In the genomic region with DNA sequence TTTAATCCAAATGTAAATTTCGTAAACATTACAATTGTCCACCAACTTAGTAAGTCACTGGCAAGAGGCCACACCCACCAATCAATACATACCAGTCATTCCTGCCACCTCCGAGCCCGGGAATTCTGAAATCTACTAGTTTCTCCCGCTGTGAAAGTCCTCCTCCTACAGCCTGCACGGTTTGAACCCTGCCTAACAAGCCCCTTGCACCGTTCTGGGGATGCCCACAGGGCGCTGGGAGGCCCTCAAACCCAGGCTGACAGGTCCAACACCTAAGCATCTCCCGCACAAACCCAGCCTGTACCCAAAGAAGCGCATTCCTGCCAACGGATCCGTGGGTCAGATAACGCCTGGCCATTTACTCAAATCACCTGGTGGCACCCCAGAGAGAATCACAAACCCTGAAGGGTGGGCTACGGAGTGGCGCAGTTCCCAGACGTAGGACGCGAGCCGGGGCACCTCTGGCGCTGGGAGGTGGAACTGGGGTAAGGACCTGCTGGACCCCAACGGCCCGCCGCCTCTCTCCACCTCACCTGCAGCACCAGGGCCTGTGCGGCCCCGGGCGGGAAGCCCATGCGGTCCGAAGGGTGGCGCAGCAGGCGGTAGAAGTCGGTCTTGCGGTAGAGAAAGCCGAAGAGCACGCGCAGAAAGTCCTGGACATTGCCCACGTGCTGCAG, we compare ENCODE assay signal across 7 mouse cellular contexts. TPM values are rescaled to one million over a fixed set of nuclear protein-coding genes. Genes with fewer than 3 reads are reported as not detected.
DNase-seq lines count a peak whose midpoint lies in the region; ATAC-seq and TF ChIP-seq lines count a peak whose summit lies in the region.

A gene (plus strand): TSS at position 620 of the 677 bp plus-strand sequence.

- H3K9me3 ChIP-seq in heart, embryonic 16.5 days (replicated peaks; ENCODE audit: control insufficient read depth, low read length), result no peaks in the 10 kb centered on the region
- no peaks in the 10 kb centered on the region for H3K9me3 ChIP-seq in liver, postnatal 0 days (ENCODE audit: low read length)
- H3K9me3 ChIP-seq in stomach, embryonic 16.5 days (replicated peaks; ENCODE audit: control insufficient read depth, low read length), result no peaks in the 10 kb centered on the region

- H3K4me1 ChIP-seq in testis, adult 2 months (ENCODE audit: control insufficient read depth, insufficient read depth, low read length), result no peaks in the 10 kb centered on the region; the same call in 1 of the 2 replicates
- H3K4me1 ChIP-seq in heart, embryonic 16.5 days (ENCODE audit: control insufficient read depth, insufficient read depth, low read length), result peaks cover 9% of the 10 kb centered on the region; the same call in 1 of the 2 replicates
- H3K4me1 ChIP-seq in liver, postnatal 0 days (ENCODE audit: insufficient read depth), result peaks cover 18% of the 10 kb centered on the region
- H3K4me1 ChIP-seq in stomach, embryonic 16.5 days (ENCODE audit: control insufficient read depth, insufficient read depth, low read length), result peaks cover 8% of the 10 kb centered on the region

- WGBS in heart, embryonic 16.5 days, result 1% methylated on average over 35 of the region's 35 CpGs
- WGBS in liver, postnatal 0 days (ENCODE audit: insufficient replicate concordance), result 1% methylated on average over 35 of the region's 35 CpGs
- WGBS in stomach, embryonic 16.5 days, result 1% methylated on average over 35 of the region's 35 CpGs

- peak within 1 kb of the TSS; percentile 99 for H3K9ac ChIP-seq in heart, embryonic 16.5 days (ENCODE audit: low read length)
- peak within 1 kb of the TSS; percentile 93 for H3K9ac ChIP-seq in liver, postnatal 0 days (replicated peaks)
- H3K9ac ChIP-seq in stomach, embryonic 16.5 days (ENCODE audit: low read length), result peak within 1 kb of the TSS; percentile 94

- peak within 1 kb of the TSS; percentile 97 for H3K27ac ChIP-seq in testis, adult 2 months (ENCODE audit: control insufficient read depth, insufficient read depth, low read depth, low read length)
- H3K27ac ChIP-seq in heart, embryonic 16.5 days (ENCODE audit: low read length), result peak within 1 kb of the TSS; percentile 98
- peak within 1 kb of the TSS; percentile 92 for H3K27ac ChIP-seq in liver, postnatal 0 days (ENCODE audit: low read depth)
- H3K27ac ChIP-seq in stomach, embryonic 16.5 days (ENCODE audit: low read length), result peak within 1 kb of the TSS; percentile 94

- no peak for TF ChIP-seq CTCF in testis, adult 2 months (IDR thresholded peaks at IDR 0.05; ENCODE audit: control insufficient read depth, insufficient read depth, insufficient replicate concordance, low read depth, low read length)
- peak; percentile 11; the same call in 1 of the 2 replicates for TF ChIP-seq CTCF in liver, postnatal 0 days (IDR thresholded peaks at IDR 0.05; ENCODE audit: low read depth)

- TF ChIP-seq EP300 in liver, postnatal 0 days (IDR thresholded peaks at IDR 0.05; ENCODE audit: low read depth), result no peak

- no peak for TF ChIP-seq POLR2A in testis, adult 2 months (IDR thresholded peaks at IDR 0.05; ENCODE audit: control insufficient read depth, low read depth, low read length)

- ATAC-seq in heart, embryonic 16.5 days (replicated peaks; ENCODE audit: extremely low read depth, insufficient read depth, low FRiP score), result peak; percentile 42; the same call in 1 of the 2 replicates
- ATAC-seq in liver, postnatal 0 days, result peak; percentile 53
- ATAC-seq in stomach, embryonic 16.5 days (ENCODE audit: insufficient read depth, low FRiP score), result peak; percentile 70

- DNase-seq in testis, postnatal 10 days (ENCODE audit: low spot score), result no peak
- peak; percentile 32 for DNase-seq in c-Kit-positive CD71-positive TER-119-negative erythroid progenitor cells, embryonic 14.5 days (ENCODE audit: low read depth)
- DNase-seq in liver, postnatal 0 days, result peak; percentile 52
- DNase-seq in layer of hippocampus, postnatal 36 days, result no peak

- no peaks in the 10 kb centered on the region for H3K36me3 ChIP-seq in testis, adult 2 months (ENCODE audit: control insufficient read depth, insufficient read depth, low read length)
- H3K36me3 ChIP-seq in heart, embryonic 16.5 days (ENCODE audit: control insufficient read depth, insufficient read depth), result no peaks in the 10 kb centered on the region
- H3K36me3 ChIP-seq in liver, postnatal 0 days (replicated peaks; ENCODE audit: insufficient read depth, low read length), result 0 out of 2 replicates have a peak, but pooled peaks cover 3% of the 10 kb centered on the region
- no peaks in the 10 kb centered on the region for H3K36me3 ChIP-seq in stomach, embryonic 16.5 days (ENCODE audit: control insufficient read depth, insufficient read depth, low read length)

- peak within 1 kb of the TSS; percentile 93 for H3K4me3 ChIP-seq in testis, adult 2 months (ENCODE audit: control insufficient read depth, low read depth, low read length)
- peak within 1 kb of the TSS; percentile 100 for H3K4me3 ChIP-seq in heart, embryonic 16.5 days (ENCODE audit: low read length)
- H3K4me3 ChIP-seq in liver, postnatal 0 days (ENCODE audit: low read depth, low read length), result peak within 1 kb of the TSS; percentile 98
- H3K4me3 ChIP-seq in stomach, embryonic 16.5 days (replicated peaks; ENCODE audit: low read length), result peak within 1 kb of the TSS; percentile 100

- H3K4me2 ChIP-seq in heart, embryonic 16.5 days (ENCODE audit: low read depth, low read length), result peak within 1 kb of the TSS; percentile 99
- peak within 1 kb of the TSS; percentile 96 for H3K4me2 ChIP-seq in liver, postnatal 0 days (ENCODE audit: low read depth, low read length)
- H3K4me2 ChIP-seq in stomach, embryonic 16.5 days (ENCODE audit: low read depth, low read length), result peak within 1 kb of the TSS; percentile 96

- no peaks in the 10 kb centered on the region for H3K27me3 ChIP-seq in testis, adult 2 months (ENCODE audit: control insufficient read depth, insufficient read depth, low read length)
- H3K27me3 ChIP-seq in heart, embryonic 16.5 days (ENCODE audit: control insufficient read depth, insufficient read depth, low read length), result peaks cover 3% of the 10 kb centered on the region; the same call in 1 of the 2 replicates
- no peaks in the 10 kb centered on the region for H3K27me3 ChIP-seq in liver, postnatal 0 days (ENCODE audit: insufficient read depth, low read length)
- no peaks in the 10 kb centered on the region for H3K27me3 ChIP-seq in stomach, embryonic 16.5 days (ENCODE audit: control insufficient read depth, insufficient read depth, low read length)

RNA-seq across cellular contexts. Expression of the gene that starts here (rescaled TPM):
- polyA plus RNA-seq in testis, adult 2 months (2012; rRNA removed), result 0.74 and 0.79 TPM in 2 replicates
- 0.25 and 0.39 TPM in 2 replicates for polyA plus RNA-seq in heart, embryonic 16.5 days (2015; fragmentation: Nextera tagmentation; extraction: Ambion mirVana)
- 0.28 and 0.31 TPM in 2 replicates for polyA plus RNA-seq in liver, postnatal 0 days (2015; fragmentation: Nextera tagmentation; extraction: Ambion mirVana)
- 0.32 and 0.34 TPM in 2 replicates for polyA plus RNA-seq in stomach, embryonic 16.5 days (2015; fragmentation: Nextera tagmentation; extraction: Ambion mirVana)
- under 1 TPM in 1 of 2 experiments, not detected in 1; 0.50 TPM for total RNA-seq in layer of hippocampus, postnatal 36 days (2021)

Comparison
In these comparisons a context has a peak if more than half of its experiments do, and no peak if none do; other contexts are left out.
1. Peak in ATAC-seq, H3K4me3 ChIP-seq, H3K27ac ChIP-seq, H3K9ac ChIP-seq and H3K4me2 ChIP-seq in heart, embryonic 16.5 days; RNA of the gene not detected or under 1 TPM.
2. Peak in DNase-seq, ATAC-seq, H3K4me3 ChIP-seq, H3K27ac ChIP-seq, H3K9ac ChIP-seq and H3K4me2 ChIP-seq in liver, postnatal 0 days; RNA of the gene not detected or under 1 TPM.
3. Peak in ATAC-seq, H3K4me3 ChIP-seq, H3K27ac ChIP-seq, H3K9ac ChIP-seq and H3K4me2 ChIP-seq in stomach, embryonic 16.5 days; RNA of the gene not detected or under 1 TPM.